Mouse (Mus musculus): ENCODE measurements at regions not wholly inside any gene's neighbourhood (a gene's known extent, or its start where the extent isn't known, plus 50 kb on each side); places are given as distances from the start of the nearest gene placed in this dataset.
A peak's percentile ranks its signal among the peaks of the same experiment; 100 is the strongest.

DNA sequence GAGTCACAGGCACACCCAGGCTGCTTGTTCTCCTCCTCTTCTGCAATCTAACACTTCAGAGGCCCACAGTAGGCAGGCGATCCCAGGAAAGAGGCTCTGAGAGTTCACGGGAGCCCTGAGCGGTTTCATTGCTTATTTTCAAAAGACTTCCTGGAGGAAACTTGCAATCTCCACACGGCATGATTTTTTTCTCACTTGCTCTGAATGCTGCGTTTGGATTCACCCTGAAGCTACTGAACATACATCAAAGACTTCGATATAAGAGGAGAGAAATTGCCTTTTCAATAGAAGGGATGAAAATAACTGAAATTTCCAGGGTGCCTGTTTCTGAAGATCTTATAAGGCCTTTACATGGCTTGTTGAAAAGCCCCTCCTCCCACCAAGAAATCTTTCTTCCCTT is 164.5 kb downstream of the B3glct start:
- Histone ChIP-seq H3K27me3 (ENCODE audit: insufficient read depth, low read length) (no peaks in the 10 kb centered on the region), H3K27ac (no peak overlapping the region), H3K4me3 (replicated peaks; ENCODE audit: low read depth, low read length) (no peak overlapping the region), H3K4me1 (replicated peaks; ENCODE audit: insufficient read depth, low read length) (no peaks in the 10 kb centered on the region), H3K4me2 (ENCODE audit: low read length) (no peak overlapping the region), H3K9ac (ENCODE audit: low read depth, low read length) (no peak overlapping the region), H3K36me3 (ENCODE audit: insufficient read depth, low read length) (no peaks in the 10 kb centered on the region), H3K9me3 (replicated peaks; ENCODE audit: low read length) (no peaks in the 10 kb centered on the region)
- WGBS = 57% methylated on average over 6 of the region's 6 CpGs
- DNase-seq (ENCODE audit: low spot score) = no peak
- no peak for TF ChIP-seq CTCF (IDR thresholded peaks at IDR 0.05; ENCODE audit: low read depth)
- ATAC-seq (replicated peaks; ENCODE audit: low FRiP score, low read depth) = no peak

GRCm38 (mm10) chr5:149843310-149843709 is 165.3 kb downstream of the B3glct start:
- no peaks in the 10 kb centered on the region for H3K36me3 ChIP-seq (ENCODE audit: insufficient read depth, low read length)
- DNase-seq (ENCODE audit: low spot score) = no peak
- H3K9me3 ChIP-seq (replicated peaks; ENCODE audit: low read length) = no peaks in the 10 kb centered on the region
- no peak for ATAC-seq (replicated peaks; ENCODE audit: low FRiP score, low read depth)
- H3K9ac ChIP-seq (ENCODE audit: low read depth, low read length) = no peak overlapping the region
- TF ChIP-seq CTCF (IDR thresholded peaks at IDR 0.05; ENCODE audit: low read depth) = no peak
- no peak overlapping the region for H3K27ac ChIP-seq
- 57% methylated on average over 7 of the region's 7 CpGs for WGBS
- H3K4me3 ChIP-seq (replicated peaks; ENCODE audit: low read depth, low read length) = no peak overlapping the region
- H3K4me1 ChIP-seq (replicated peaks; ENCODE audit: insufficient read depth, low read length) = no peaks in the 10 kb centered on the region
- H3K4me2 ChIP-seq (ENCODE audit: low read length) = no peak overlapping the region
- no peaks in the 10 kb centered on the region for H3K27me3 ChIP-seq (ENCODE audit: insufficient read depth, low read length)

GRCm38 (mm10) chr5:149845256-149845655 is 167.2 kb downstream of the B3glct start:
- no peaks in the 10 kb centered on the region for H3K4me1 ChIP-seq (replicated peaks; ENCODE audit: insufficient read depth, low read length)
- 81% methylated on average over 8 of the region's 8 CpGs for WGBS
- no peaks in the 10 kb centered on the region for H3K27me3 ChIP-seq (ENCODE audit: insufficient read depth, low read length)
- H3K4me2 ChIP-seq (ENCODE audit: low read length) = no peak overlapping the region
- no peaks in the 10 kb centered on the region for H3K36me3 ChIP-seq (ENCODE audit: insufficient read depth, low read length)
- no peak overlapping the region for H3K4me3 ChIP-seq (replicated peaks; ENCODE audit: low read depth, low read length)
- ATAC-seq (replicated peaks; ENCODE audit: low FRiP score, low read depth) = no peak
- no peak for TF ChIP-seq CTCF (IDR thresholded peaks at IDR 0.05; ENCODE audit: low read depth)
- no peak overlapping the region for H3K27ac ChIP-seq
- no peaks in the 10 kb centered on the region for H3K9me3 ChIP-seq (replicated peaks; ENCODE audit: low read length)
- H3K9ac ChIP-seq (ENCODE audit: low read depth, low read length) = no peak overlapping the region
- DNase-seq (ENCODE audit: low spot score) = no peak

DNA sequence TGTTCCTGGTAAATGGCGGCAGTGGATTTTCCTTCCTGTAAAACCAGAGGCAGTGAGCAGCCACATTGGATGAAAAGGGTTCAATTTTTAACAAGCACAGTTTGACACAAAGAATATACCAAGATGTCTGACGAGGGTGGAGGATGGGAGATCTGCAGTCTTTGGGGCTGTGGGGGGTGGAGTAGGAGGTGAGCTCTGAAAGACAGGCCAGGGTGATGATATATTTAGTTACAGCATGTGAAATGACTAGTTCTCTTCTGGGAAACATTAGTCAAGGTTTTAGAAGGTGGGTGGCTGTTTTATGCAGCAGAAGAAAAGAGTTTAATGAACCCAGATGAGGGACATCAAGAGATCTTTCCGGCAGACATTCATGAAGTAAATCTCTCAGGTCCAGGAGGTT is 170.0 kb upstream of the Rxfp2 start:
- TF ChIP-seq CTCF (IDR thresholded peaks at IDR 0.05; ENCODE audit: low read depth) = no peak
- Histone ChIP-seq H3K9me3 (replicated peaks; ENCODE audit: low read length) (no peaks in the 10 kb centered on the region), H3K27me3 (ENCODE audit: insufficient read depth, low read length) (no peaks in the 10 kb centered on the region; the same call in 1 of the 2 replicates), H3K36me3 (ENCODE audit: insufficient read depth, low read length) (no peaks in the 10 kb centered on the region), H3K9ac (ENCODE audit: low read depth, low read length) (no peak overlapping the region), H3K4me1 (replicated peaks; ENCODE audit: insufficient read depth, low read length) (no peaks in the 10 kb centered on the region), H3K27ac (no peak overlapping the region), H3K4me2 (ENCODE audit: low read length) (no peak overlapping the region), H3K4me3 (replicated peaks; ENCODE audit: low read depth, low read length) (no peak overlapping the region)
- 66% methylated on average over 3 of the region's 3 CpGs for WGBS
- ATAC-seq (replicated peaks; ENCODE audit: low FRiP score, low read depth) = no peak
- no peak for DNase-seq (ENCODE audit: low spot score)

- Histone ChIP-seq H3K27me3 (ENCODE audit: insufficient read depth, low read length) (no peaks in the 10 kb centered on the region; the same call in 1 of the 2 replicates), H3K9ac (ENCODE audit: low read depth, low read length) (no peak overlapping the region), H3K4me3 (replicated peaks; ENCODE audit: low read depth, low read length) (no peak overlapping the region), H3K9me3 (replicated peaks; ENCODE audit: low read length) (no peaks in the 10 kb centered on the region), H3K36me3 (ENCODE audit: insufficient read depth, low read length) (no peaks in the 10 kb centered on the region), H3K4me2 (ENCODE audit: low read length) (no peak overlapping the region), H3K4me1 (replicated peaks; ENCODE audit: insufficient read depth, low read length) (no peaks in the 10 kb centered on the region), H3K27ac (no peak overlapping the region)
- ATAC-seq (replicated peaks; ENCODE audit: low FRiP score, low read depth) = no peak
- DNase-seq (ENCODE audit: low spot score) = peak; percentile 87
- 13% methylated on average over 9 of the region's 9 CpGs for WGBS
- TF ChIP-seq CTCF (IDR thresholded peaks at IDR 0.05; ENCODE audit: low read depth) = peak; percentile 87
Measured at GRCm38 (mm10) chr5:149851011-149851410, 167.5 kb upstream of the Rxfp2 start.

- WGBS = 42% methylated on average over 16 of the region's 16 CpGs
- Histone ChIP-seq H3K4me2 (ENCODE audit: low read length) (peak overlapping the region; percentile 32), H3K27ac (no peak overlapping the region), H3K4me1 (replicated peaks; ENCODE audit: insufficient read depth, low read length) (no peaks in the 10 kb centered on the region), H3K4me3 (replicated peaks; ENCODE audit: low read depth, low read length) (no peak overlapping the region), H3K9ac (ENCODE audit: low read depth, low read length) (no peak overlapping the region), H3K36me3 (ENCODE audit: insufficient read depth, low read length) (no peaks in the 10 kb centered on the region), H3K9me3 (replicated peaks; ENCODE audit: low read length) (no peaks in the 10 kb centered on the region), H3K27me3 (ENCODE audit: insufficient read depth, low read length) (no peaks in the 10 kb centered on the region; the same call in 1 of the 2 replicates)
- no peak for TF ChIP-seq CTCF (IDR thresholded peaks at IDR 0.05; ENCODE audit: low read depth)
- DNase-seq (ENCODE audit: low spot score) = peak; percentile 23
- ATAC-seq (replicated peaks; ENCODE audit: low FRiP score, low read depth) = no peak
Measured at GRCm38 (mm10) chr5:149852516-149852915, 166.0 kb upstream of the Rxfp2 start.

- no peak for TF ChIP-seq CTCF (IDR thresholded peaks at IDR 0.05; ENCODE audit: low read depth)
- ATAC-seq (replicated peaks; ENCODE audit: low FRiP score, low read depth) (no peak), DNase-seq (ENCODE audit: low spot score) (no peak)
- 91% methylated on average over 1 of the region's 1 CpGs for WGBS
- Histone ChIP-seq H3K9ac (ENCODE audit: low read depth, low read length) (no peak overlapping the region), H3K36me3 (ENCODE audit: insufficient read depth, low read length) (no peaks in the 10 kb centered on the region), H3K27me3 (ENCODE audit: insufficient read depth, low read length) (no peaks in the 10 kb centered on the region; the same call in 1 of the 2 replicates), H3K4me2 (ENCODE audit: low read length) (no peak overlapping the region), H3K9me3 (replicated peaks; ENCODE audit: low read length) (no peaks in the 10 kb centered on the region), H3K4me1 (replicated peaks; ENCODE audit: insufficient read depth, low read length) (no peaks in the 10 kb centered on the region), H3K27ac (no peak overlapping the region), H3K4me3 (replicated peaks; ENCODE audit: low read depth, low read length) (no peak overlapping the region)
Measured at GRCm38 (mm10) chr5:149856101-149856500, 162.4 kb upstream of the Rxfp2 start.

All from kidney, postnatal 0 days (tissue).